Mouse (Mus musculus) limb, embryonic 11.5 days (tissue): ENCODE measurements at regions not wholly inside any gene's neighbourhood (a gene's known extent, or its start where the extent isn't known, plus 50 kb on each side); places are given as distances from the start of the nearest gene placed in this dataset.

Experiments used
- ATAC-seq: fragments of 200-750 bp; cut with Nextera tagmentation; 2 replicates; pipeline ENCODE4 v1.8.0; 2017; ENCODE audit warnings: low read depth; ENCODE audit not compliant: insufficient number of reproducible peaks, low FRiP score, low TSS enrichment
- DNase-seq: peaks from one replicate; pipeline ENCODE4 v3.0.0-alpha.2; 2015; ENCODE audit warnings: low spot score
- H3K27ac ChIP-seq: fragments of 300-500 bp; sonication (generic); replicated peaks from 2 replicates; pipeline ENCODE4 v1.5.1; 2014; ENCODE audit warnings: low read depth, mild to moderate bottlenecking, low read length
- H3K27me3 ChIP-seq: fragments of 300-500 bp; sonication (generic); 2 replicates; pipeline ENCODE4 v1.6.1; 2014; ENCODE audit warnings: mild to moderate bottlenecking, low read length, mixed read lengths; ENCODE audit not compliant: control insufficient read depth, insufficient read depth
- H3K36me3 ChIP-seq: fragments of 300-500 bp; sonication (generic); 2 replicates; pipeline ENCODE4 v1.6.1; 2014; ENCODE audit warnings: mild to moderate bottlenecking, low read length, moderate library complexity, mixed read lengths; ENCODE audit not compliant: control insufficient read depth, insufficient read depth
- H3K4me1 ChIP-seq: fragments of 300-500 bp; sonication (generic); 2 replicates; pipeline ENCODE4 v1.6.1; 2014; ENCODE audit warnings: low read length, mixed read lengths; ENCODE audit not compliant: control insufficient read depth, insufficient read depth
- H3K4me2 ChIP-seq: fragments of 300-500 bp; sonication (generic); 2 replicates; pipeline ENCODE4 v1.6.1; 2014; ENCODE audit warnings: low read depth, mild to moderate bottlenecking, moderate library complexity; ENCODE audit not compliant: severe bottlenecking
- H3K4me3 ChIP-seq: fragments of 300-500 bp; sonication (generic); 2 replicates; pipeline ENCODE4 v1.5.1; 2014; ENCODE audit warnings: low read depth, low read length
- H3K9ac ChIP-seq: fragments of 300-500 bp; sonication (generic); 2 replicates; pipeline ENCODE4 v1.6.1; 2014; ENCODE audit warnings: mild to moderate bottlenecking, low read length
- H3K9me3 ChIP-seq: fragments of 300-500 bp; sonication (generic); 2 replicates; pipeline ENCODE4 v1.6.1; 2016; ENCODE audit warnings: low read length; ENCODE audit not compliant: control insufficient read depth
- WGBS: fragments of 180-500 bp; shearing (Covaris S2); extraction: QIAGEN DNeasy Blood & Tissue Kit; methylation state at CpG from one replicate; pipeline ENCODE4 v1.1.7; 2014; 5-methylcytosine and 5-hydroxymethylcytosine counted together

- DNase-seq = no peak
- no peak for ATAC-seq
- no peak overlapping the region for H3K27ac ChIP-seq
- H3K36me3 ChIP-seq = no peaks in the 10 kb centered on the region
- H3K4me3 ChIP-seq = no peak overlapping the region
- H3K4me2 ChIP-seq = no peak overlapping the region
- no peaks in the 10 kb centered on the region for H3K9me3 ChIP-seq
- 38% methylated on average over 10 of the region's 10 CpGs for WGBS
- H3K4me1 ChIP-seq = no peaks in the 10 kb centered on the region
- H3K27me3 ChIP-seq = no peaks in the 10 kb centered on the region
- no peak overlapping the region for H3K9ac ChIP-seq
Observed at GRCm38 (mm10) chr2:56257044-56257954, 821.5 kb downstream of the Kcnj3 start.

- ATAC-seq (no peak), DNase-seq (no peak)
- WGBS = 86% methylated on average over 2 of the region's 2 CpGs
- Histone ChIP-seq H3K9me3 (no peaks in the 10 kb centered on the region), H3K4me3 (no peak overlapping the region), H3K36me3 (no peaks in the 10 kb centered on the region), H3K27ac (no peak overlapping the region), H3K4me2 (no peak overlapping the region), H3K27me3 (no peaks in the 10 kb centered on the region), H3K9ac (no peak overlapping the region), H3K4me1 (no peaks in the 10 kb centered on the region)
Observed at GRCm38 (mm10) chr2:56304920-56305319, 818.9 kb downstream of the Nr4a2 start.

GRCm38 (mm10) chr2:56321692-56322091 is 802.1 kb downstream of the Nr4a2 start:
- ATAC-seq (no peak), DNase-seq (no peak)
- Histone ChIP-seq H3K27me3 (no peaks in the 10 kb centered on the region), H3K9me3 (no peaks in the 10 kb centered on the region), H3K4me2 (no peak overlapping the region), H3K9ac (no peak overlapping the region), H3K27ac (no peak overlapping the region), H3K4me1 (no peaks in the 10 kb centered on the region), H3K36me3 (no peaks in the 10 kb centered on the region), H3K4me3 (no peak overlapping the region)
- 18% methylated on average over 7 of the region's 7 CpGs for WGBS

- no peaks in the 10 kb centered on the region for H3K4me1 ChIP-seq
- H3K9me3 ChIP-seq = no peaks in the 10 kb centered on the region
- no peak overlapping the region for H3K4me3 ChIP-seq
- no peaks in the 10 kb centered on the region for H3K27me3 ChIP-seq
- no peak overlapping the region for H3K9ac ChIP-seq
- WGBS = 77% methylated on average over 5 of the region's 5 CpGs
- H3K27ac ChIP-seq = no peak overlapping the region
- ATAC-seq (no peak), DNase-seq (no peak)
- H3K4me2 ChIP-seq = no peak overlapping the region
- H3K36me3 ChIP-seq = no peaks in the 10 kb centered on the region
Observed at GRCm38 (mm10) chr2:56322508-56322907, 801.3 kb downstream of the Nr4a2 start.

- H3K9ac ChIP-seq = no peak overlapping the region
- H3K4me2 ChIP-seq = no peak overlapping the region
- no peaks in the 10 kb centered on the region for H3K9me3 ChIP-seq
- ATAC-seq (no peak), DNase-seq (no peak)
- H3K27ac ChIP-seq = no peak overlapping the region
- no peaks in the 10 kb centered on the region for H3K36me3 ChIP-seq
- 77% methylated on average over 7 of the region's 7 CpGs for WGBS
- H3K4me3 ChIP-seq = no peak overlapping the region
- H3K27me3 ChIP-seq = no peaks in the 10 kb centered on the region
- no peaks in the 10 kb centered on the region for H3K4me1 ChIP-seq
Observed at GRCm38 (mm10) chr2:56335974-56336373, 787.8 kb downstream of the Nr4a2 start.

GRCm38 (mm10) chr2:56364065-56364464 is 759.7 kb downstream of the Nr4a2 start:
- no peak overlapping the region for H3K9ac ChIP-seq
- 70% methylated on average over 3 of the region's 3 CpGs for WGBS
- no peaks in the 10 kb centered on the region for H3K36me3 ChIP-seq
- no peaks in the 10 kb centered on the region for H3K4me1 ChIP-seq
- no peak for ATAC-seq
- no peaks in the 10 kb centered on the region for H3K27me3 ChIP-seq
- H3K9me3 ChIP-seq = no peaks in the 10 kb centered on the region
- no peak for DNase-seq
- H3K4me3 ChIP-seq = no peak overlapping the region
- H3K27ac ChIP-seq = no peak overlapping the region
- H3K4me2 ChIP-seq = no peak overlapping the region
